Mouse (Mus musculus) liver, embryonic 16.5 days (tissue): ENCODE results near the gene Olfr983. TPM values are rescaled to one million over a fixed set of nuclear protein-coding genes. Genes with fewer than 3 reads are reported as not detected.

Source experiments
- ATAC-seq: fragments of 200-750 bp; cut with Nextera tagmentation; 2 replicates; pipeline ENCODE4 v1.8.0; 2017; ENCODE audit warnings: low read depth, mild to moderate bottlenecking, moderate number of reproducible peaks, moderate library complexity
- H3K27ac ChIP-seq: fragments of 300-500 bp; sonication (generic); 2 replicates; pipeline ENCODE4 v1.5.1; 2014; ENCODE audit warnings: mild to moderate bottlenecking, low read length
- H3K27me3 ChIP-seq: fragments of 300-500 bp; sonication (generic); 2 replicates; pipeline ENCODE4 v1.6.1; 2014; ENCODE audit warnings: low read depth, low read length, mixed read lengths; ENCODE audit not compliant: control insufficient read depth, insufficient read depth
- H3K36me3 ChIP-seq: fragments of 300-500 bp; sonication (generic); 2 replicates; pipeline ENCODE4 v1.6.1; 2014; ENCODE audit warnings: mild to moderate bottlenecking; ENCODE audit not compliant: control insufficient read depth, insufficient read depth
- H3K4me1 ChIP-seq: fragments of 300-500 bp; sonication (generic); 2 replicates; pipeline ENCODE4 v1.6.1; 2014; ENCODE audit warnings: low read depth, low read length, mixed read lengths; ENCODE audit not compliant: control insufficient read depth
- H3K4me2 ChIP-seq: fragments of 300-500 bp; sonication (generic); 2 replicates; pipeline ENCODE4 v1.6.1; 2014; ENCODE audit warnings: low read depth, low read length, mixed read lengths
- H3K4me3 ChIP-seq: fragments of 300-500 bp; sonication (generic); 2 replicates; pipeline ENCODE4 v1.5.1; 2014; ENCODE audit warnings: low read depth, mild to moderate bottlenecking, low read length
- H3K9ac ChIP-seq: fragments of 300-500 bp; sonication (generic); 2 replicates; pipeline ENCODE4 v1.6.1; 2014; ENCODE audit warnings: low read depth, low read length
- H3K9me3 ChIP-seq: fragments of 300-500 bp; sonication (generic); replicated peaks from 2 replicates; pipeline ENCODE4 v1.6.1; 2016; ENCODE audit warnings: low read length; ENCODE audit not compliant: control insufficient read depth
- WGBS: fragments of 180-500 bp; shearing (Covaris S2); extraction: QIAGEN DNeasy Blood & Tissue Kit; methylation state at CpG from one replicate; pipeline ENCODE4 v1.1.7; 2014; ENCODE audit not compliant: insufficient replicate concordance; 5-methylcytosine and 5-hydroxymethylcytosine counted together
- polyA plus RNA-seq: library from polyadenylated mRNA; unstranded; fragments of >200 nt; fragmentation: Nextera tagmentation; extraction: Ambion mirVana; gene quantifications from 2 replicates; pipeline ENCODE4 v1.2.1, GENCODE M21; 2015

Olfr983 gene
- polyA plus RNA-seq, 1 experiment from 2014 or later, result not detected

GRCm38 (mm10) chr9:40094769-40095168 is 1.4 kb upstream of the Olfr983 start:
- no peak overlapping the region for H3K4me3 ChIP-seq
- no peak overlapping the region for H3K4me2 ChIP-seq
- no peak for ATAC-seq
- H3K9me3 ChIP-seq, result no peaks in the 10 kb centered on the region
- no peaks in the 10 kb centered on the region for H3K27me3 ChIP-seq
- 43% methylated on average over 3 of the region's 3 CpGs for WGBS
- H3K9ac ChIP-seq, result no peak overlapping the region
- no peaks in the 10 kb centered on the region for H3K36me3 ChIP-seq
- no peak overlapping the region for H3K27ac ChIP-seq
- H3K4me1 ChIP-seq, result no peaks in the 10 kb centered on the region

GRCm38 (mm10) chr9:40073529-40073928 is 19.9 kb downstream of the Olfr983 start, which contains the start of gene Olfr982:
Olfr982 (plus strand) TSS chr9:40073829.
- Histone ChIP-seq H3K4me2 (no peak within 1 kb of the TSS), H3K36me3 (no peaks in the 10 kb centered on the region), H3K4me3 (no peak within 1 kb of the TSS), H3K4me1 (no peaks in the 10 kb centered on the region), H3K9me3 (no peaks in the 10 kb centered on the region), H3K27me3 (no peaks in the 10 kb centered on the region), H3K9ac (no peak within 1 kb of the TSS), H3K27ac (no peak within 1 kb of the TSS)
- ATAC-seq, result no peak
- 51% methylated on average over 2 of the region's 2 CpGs for WGBS

- H3K27me3 ChIP-seq, result no peaks in the 10 kb centered on the region
- no peak overlapping the region for H3K27ac ChIP-seq
- no peak overlapping the region for H3K4me2 ChIP-seq
- WGBS, result 77% methylated on average over 19 of the region's 19 CpGs
- ATAC-seq, result no peak
- H3K4me3 ChIP-seq, result no peak overlapping the region
- no peak overlapping the region for H3K9ac ChIP-seq
- H3K4me1 ChIP-seq, result no peaks in the 10 kb centered on the region
- no peaks in the 10 kb centered on the region for H3K9me3 ChIP-seq
- H3K36me3 ChIP-seq, result no peaks in the 10 kb centered on the region
Observed at GRCm38 (mm10) chr9:40050138-40050537, 43.3 kb downstream of the Olfr983 start.

Other genes starting within 250 kb of the Olfr983 start
- gene Olfr972, start 227.2 kb downstream of the Olfr983 start, polyA plus RNA-seq, result not detected in 2 replicates
- not detected in 2 replicates for gene Olfr229, start 186.3 kb downstream of the Olfr983 start, polyA plus RNA-seq
- gene Olfr974, start 156.1 kb downstream of the Olfr983 start, polyA plus RNA-seq, result not detected in 2 replicates
- gene Olfr975, start 141.5 kb downstream of the Olfr983 start, polyA plus RNA-seq, result not detected in 2 replicates
- gene Olfr976, start 132.5 kb downstream of the Olfr983 start, polyA plus RNA-seq, result not detected in 2 replicates
- not detected in 2 replicates for gene Olfr978, start 101.5 kb downstream of the Olfr983 start, polyA plus RNA-seq
- not detected in 2 replicates for gene Olfr979, start 90.1 kb downstream of the Olfr983 start, polyA plus RNA-seq
- gene Olfr980, start 84.0 kb downstream of the Olfr983 start, polyA plus RNA-seq, result not detected in 2 replicates
- not detected in 2 replicates for gene Olfr981, start 72.1 kb downstream of the Olfr983 start, polyA plus RNA-seq
- not detected in 2 replicates for gene Olfr982, start 19.8 kb downstream of the Olfr983 start, polyA plus RNA-seq
- not detected in 2 replicates for gene Olfr984, start 20.6 kb upstream of the Olfr983 start, polyA plus RNA-seq
- gene Olfr985, start 36.6 kb upstream of the Olfr983 start, polyA plus RNA-seq, result not detected in 2 replicates
- gene Tmem225, start 54.5 kb upstream of the Olfr983 start, polyA plus RNA-seq, result not detected in 2 replicates
- not detected in 2 replicates for gene Olfr986, start 87.3 kb upstream of the Olfr983 start, polyA plus RNA-seq
- gene Zfp202, start 98.7 kb upstream of the Olfr983 start, polyA plus RNA-seq, result 0.72 and 0.79 TPM in 2 replicates
- gene Scn3b, start 175.6 kb upstream of the Olfr983 start, polyA plus RNA-seq, result 0.28 and 0.30 TPM in 2 replicates